Mouse (Mus musculus) hindbrain, embryonic 12.5 days (tissue): Measurements from ENCODE around the gene Ccdc73. TPM values are rescaled to one million over a fixed set of nuclear protein-coding genes. Genes with fewer than 3 reads are reported as not detected.
"Not testable (repeated sequence)": the region's sequence is repeated elsewhere in the genome, so short reads cannot be mapped to it uniquely, and the experiment has no call there.

Experiments
- ATAC-seq: fragments of 200-750 bp; cut with Nextera tagmentation; 2 replicates; pipeline ENCODE4 v1.8.0; 2017; ENCODE audit warnings: moderate TSS enrichment; ENCODE audit not compliant: low FRiP score
- H3K27ac ChIP-seq: fragments of 300-500 bp; sonication (generic); 2 replicates; pipeline ENCODE4 v1.5.1; 2016; ENCODE audit warnings: mild to moderate bottlenecking
- H3K27me3 ChIP-seq: fragments of 300-500 bp; sonication (generic); 2 replicates; pipeline ENCODE4 v1.6.1; 2016; ENCODE audit warnings: mild to moderate bottlenecking
- H3K36me3 ChIP-seq: fragments of 300-500 bp; sonication (generic); 2 replicates; pipeline ENCODE4 v1.6.1; 2016; ENCODE audit warnings: mild to moderate bottlenecking
- H3K4me1 ChIP-seq: fragments of 300-500 bp; sonication (generic); 2 replicates; pipeline ENCODE4 v1.6.1; 2016
- H3K4me2 ChIP-seq: fragments of 300-500 bp; sonication (generic); replicated peaks from 2 replicates; pipeline ENCODE4 v1.6.1; 2016; ENCODE audit warnings: mild to moderate bottlenecking
- H3K4me3 ChIP-seq: fragments of 300-500 bp; sonication (generic); 2 replicates; pipeline ENCODE4 v1.5.1; 2016; ENCODE audit warnings: mild to moderate bottlenecking
- H3K9ac ChIP-seq: fragments of 300-500 bp; sonication (generic); 2 replicates; pipeline ENCODE4 v1.6.1; 2016; ENCODE audit warnings: mild to moderate bottlenecking, moderate library complexity
- H3K9me3 ChIP-seq: fragments of 300-500 bp; sonication (generic); replicated peaks from 2 replicates; pipeline ENCODE4 v1.6.1; 2016; ENCODE audit warnings: mild to moderate bottlenecking
- WGBS: fragments of 180-500 bp; shearing (Covaris S2); methylation state at CpG from one replicate; pipeline ENCODE4 v1.1.7; 2016; 5-methylcytosine and 5-hydroxymethylcytosine counted together
- polyA plus RNA-seq: library from polyadenylated mRNA; unstranded; fragments of >200 nt; fragmentation: Nextera tagmentation; extraction: Ambion mirVana; gene quantifications from 2 replicates; pipeline ENCODE4 v1.2.1, GENCODE M21; 2016

Ccdc73 gene
- polyA plus RNA-seq, 1 experiment from 2014 or later = 7.9 TPM

- Histone ChIP-seq H3K4me1 (peaks cover 11% of the 10 kb centered on the region), H3K4me2 (no peak overlapping the region), H3K9ac (no peak overlapping the region), H3K36me3 (no peaks in the 10 kb centered on the region), H3K9me3 (no peaks in the 10 kb centered on the region), H3K4me3 (no peak overlapping the region), H3K27me3 (no peaks in the 10 kb centered on the region), H3K27ac (no peak overlapping the region)
- no peak for ATAC-seq
- 95% methylated on average over 1 of the region's 1 CpGs for WGBS
Observed at GRCm38 (mm10) chr2:105019457-105019856, 151.9 kb downstream of the Ccdc73 start.

DNA sequence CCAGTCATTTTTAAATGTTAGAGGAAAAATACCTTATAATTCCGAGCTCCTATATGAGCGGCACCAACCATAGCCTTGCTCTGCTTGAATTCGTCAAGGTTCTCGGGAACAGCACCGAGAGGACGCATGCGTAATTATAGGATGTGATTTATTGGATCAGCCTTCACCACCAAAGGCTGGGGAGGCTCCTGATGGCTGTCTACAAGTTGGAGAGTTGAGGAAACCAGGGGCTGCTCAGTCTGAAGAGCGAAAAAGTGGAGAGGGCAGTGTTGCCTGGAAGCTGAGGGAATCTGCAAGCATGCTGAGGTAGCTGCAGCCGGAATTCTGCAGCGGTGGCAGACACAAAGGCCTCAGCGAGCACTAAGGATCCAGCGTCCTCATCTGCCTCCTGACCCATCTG, 153.7 kb downstream of the Ccdc73 start:
- ATAC-seq = no peak

DNA sequence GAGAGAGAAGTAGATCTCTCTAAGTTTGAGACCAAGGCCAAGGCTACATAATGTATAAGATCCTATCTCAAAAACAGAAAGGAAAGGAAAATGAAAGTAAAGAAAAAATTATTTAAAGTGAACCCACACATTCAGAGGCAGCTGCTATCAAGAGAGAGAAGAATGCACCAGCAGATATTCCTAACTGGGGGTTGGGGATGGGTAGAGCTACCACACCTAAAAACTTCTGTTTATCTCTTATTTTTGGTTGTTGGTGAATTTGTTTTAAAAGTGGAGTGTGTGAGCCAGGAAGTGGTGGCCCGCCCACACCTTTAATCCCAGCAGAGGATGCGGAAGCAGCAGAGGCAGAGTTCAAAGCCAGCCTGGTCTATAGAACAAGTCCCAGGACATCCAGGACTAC, 154.2 kb downstream of the Ccdc73 start:
- H3K9ac ChIP-seq = no peak overlapping the region
- no peak overlapping the region for H3K4me3 ChIP-seq
- H3K27me3 ChIP-seq = no peaks in the 10 kb centered on the region
- no peak for ATAC-seq
- peaks cover 5% of the 10 kb centered on the region for H3K4me1 ChIP-seq
- H3K9me3 ChIP-seq = no peaks in the 10 kb centered on the region
- WGBS = 94% methylated on average over 2 of the region's 2 CpGs
- no peak overlapping the region for H3K4me2 ChIP-seq
- H3K27ac ChIP-seq = no peak overlapping the region
- no peaks in the 10 kb centered on the region for H3K36me3 ChIP-seq

More for the DNA sequence above, 153.7 kb downstream of the Ccdc73 start:
- H3K36me3 ChIP-seq = no peaks in the 10 kb centered on the region
- H3K27me3 ChIP-seq = no peaks in the 10 kb centered on the region
- peaks cover 5% of the 10 kb centered on the region for H3K4me1 ChIP-seq
- no peak overlapping the region for H3K9ac ChIP-seq
- no peak overlapping the region for H3K4me2 ChIP-seq
- WGBS = 77% methylated on average over 11 of the region's 12 CpGs
- H3K27ac ChIP-seq = no peak overlapping the region
- H3K9me3 ChIP-seq = no peaks in the 10 kb centered on the region
- no peak overlapping the region for H3K4me3 ChIP-seq

- WGBS = 81% methylated on average over 6 of the region's 6 CpGs
- H3K4me2 ChIP-seq = no peak overlapping the region
- H3K27ac ChIP-seq = no peak overlapping the region
- H3K9me3 ChIP-seq = no peaks in the 10 kb centered on the region
- H3K9ac ChIP-seq = no peak overlapping the region
- no peak for ATAC-seq
- no peaks in the 10 kb centered on the region for H3K36me3 ChIP-seq
- H3K27me3 ChIP-seq = no peaks in the 10 kb centered on the region
- H3K4me1 ChIP-seq = no peaks in the 10 kb centered on the region
- H3K4me3 ChIP-seq = no peak overlapping the region
Observed at GRCm38 (mm10) chr2:105023031-105023615, 155.5 kb downstream of the Ccdc73 start.

- Histone ChIP-seq H3K27ac (no peak overlapping the region), H3K4me1 (no peaks in the 10 kb centered on the region), H3K27me3 (no peaks in the 10 kb centered on the region), H3K36me3 (no peaks in the 10 kb centered on the region), H3K4me3 (no peak overlapping the region), H3K9me3 (no peaks in the 10 kb centered on the region), H3K9ac (no peak overlapping the region), H3K4me2 (no peak overlapping the region)
- 75% methylated on average over 4 of the region's 4 CpGs for WGBS
- no peak for ATAC-seq
Observed at GRCm38 (mm10) chr2:105023815-105024214, 156.2 kb downstream of the Ccdc73 start.

- 80% methylated on average over 12 of the region's 12 CpGs for WGBS
- not testable (repeated sequence) for H3K36me3 ChIP-seq
Observed at GRCm38 (mm10) chr2:105025610-105026009, 158.0 kb downstream of the Ccdc73 start.

GRCm38 (mm10) chr2:105026950-105027695, 159.5 kb downstream of the Ccdc73 start:
- 77% methylated on average over 22 of the region's 22 CpGs for WGBS
- Histone ChIP-seq H3K36me3 (no peaks in the 10 kb centered on the region), H3K27me3 (no peaks in the 10 kb centered on the region), H3K27ac (no peak overlapping the region), H3K4me3 (no peak overlapping the region), H3K9ac (no peak overlapping the region), H3K9me3 (no peaks in the 10 kb centered on the region), H3K4me1 (no peaks in the 10 kb centered on the region), H3K4me2 (no peak overlapping the region)
- ATAC-seq = no peak

More at GRCm38 (mm10) chr2:105025610-105026009, 158.0 kb downstream of the Ccdc73 start:
- not testable (repeated sequence) for H3K4me2 ChIP-seq, H3K9me3 ChIP-seq, ATAC-seq, H3K27me3 ChIP-seq, H3K4me3 ChIP-seq, H3K4me1 ChIP-seq, H3K9ac ChIP-seq, H3K27ac ChIP-seq

DNA sequence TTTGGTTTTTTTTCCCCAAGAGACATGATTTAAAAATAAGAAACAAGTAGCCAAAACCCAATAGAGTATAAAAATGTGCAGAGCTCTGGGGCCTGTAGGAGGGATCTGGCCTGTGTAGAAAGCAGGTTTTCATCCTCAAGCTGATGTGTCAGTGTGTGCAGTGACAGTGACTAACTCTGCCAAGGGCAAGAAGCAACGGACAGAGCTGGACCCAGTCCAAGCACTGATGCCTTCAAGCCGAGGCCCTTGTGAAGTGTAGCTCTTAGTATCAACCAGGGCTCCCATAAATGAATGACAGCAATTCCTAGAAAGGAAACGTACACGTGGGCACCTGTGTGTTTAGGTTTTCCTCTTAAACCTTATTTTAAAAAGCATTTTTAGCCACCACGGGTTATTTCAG, 161.2 kb downstream of the Ccdc73 start:
- Histone ChIP-seq H3K4me3 (no peak overlapping the region), H3K9me3 (no peaks in the 10 kb centered on the region), H3K27me3 (no peaks in the 10 kb centered on the region), H3K27ac (no peak overlapping the region), H3K4me2 (no peak overlapping the region), H3K36me3 (no peaks in the 10 kb centered on the region), H3K4me1 (no peaks in the 10 kb centered on the region), H3K9ac (no peak overlapping the region)
- 86% methylated on average over 5 of the region's 5 CpGs for WGBS
- no peak for ATAC-seq

DNA sequence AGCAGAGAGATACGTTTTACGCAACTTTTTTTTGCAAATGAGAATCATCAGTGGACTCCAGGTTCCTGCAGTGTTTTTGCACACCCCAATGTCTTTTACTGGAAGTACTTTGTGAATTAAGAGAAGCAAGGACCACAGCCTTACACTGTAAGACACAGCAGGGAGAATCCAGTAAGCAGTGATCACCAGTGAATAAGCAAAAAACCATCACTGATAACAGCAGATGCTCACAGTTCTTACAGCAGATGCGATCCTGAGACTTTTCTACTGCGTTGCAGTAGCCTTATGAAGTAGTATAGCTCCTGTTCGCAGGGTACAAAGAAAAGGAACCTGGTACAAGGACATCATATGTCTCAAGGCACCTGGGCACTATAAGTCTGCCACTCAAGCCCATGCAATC, 162.9 kb downstream of the Ccdc73 start:
- ATAC-seq = no peak
- Histone ChIP-seq H3K4me3 (no peak overlapping the region), H3K9ac (no peak overlapping the region), H3K27me3 (no peaks in the 10 kb centered on the region), H3K4me2 (no peak overlapping the region), H3K9me3 (no peaks in the 10 kb centered on the region), H3K27ac (no peak overlapping the region), H3K4me1 (no peaks in the 10 kb centered on the region), H3K36me3 (no peaks in the 10 kb centered on the region)
- WGBS = 92% methylated on average over 5 of the region's 5 CpGs

DNA sequence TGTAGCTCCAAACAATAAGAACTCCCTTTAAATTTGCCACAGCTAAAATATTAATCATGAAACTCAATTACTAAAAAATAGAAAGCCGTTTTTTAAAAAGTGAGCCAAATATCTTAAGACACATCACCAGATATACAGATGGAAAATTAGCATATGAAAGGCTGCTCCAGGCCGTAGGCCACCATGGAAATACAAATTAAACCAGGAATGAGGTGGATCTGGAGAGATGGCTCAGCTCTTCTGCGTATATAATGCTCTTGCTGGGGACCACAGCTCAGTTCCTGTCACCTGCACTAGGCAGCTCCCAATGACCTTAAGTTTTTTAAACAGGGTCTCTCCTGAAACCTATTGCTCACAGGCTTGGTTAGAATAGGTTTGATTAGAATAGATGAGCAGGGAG, 166.5 kb downstream of the Ccdc73 start:
- Histone ChIP-seq H3K9ac (no peak overlapping the region), H3K27ac (no peak overlapping the region), H3K27me3 (no peaks in the 10 kb centered on the region), H3K9me3 (no peaks in the 10 kb centered on the region), H3K4me1 (no peaks in the 10 kb centered on the region), H3K36me3 (no peaks in the 10 kb centered on the region), H3K4me3 (no peak overlapping the region), H3K4me2 (no peak overlapping the region)
- ATAC-seq = no peak
- 58% methylated on average over 3 of the region's 3 CpGs for WGBS

DNA sequence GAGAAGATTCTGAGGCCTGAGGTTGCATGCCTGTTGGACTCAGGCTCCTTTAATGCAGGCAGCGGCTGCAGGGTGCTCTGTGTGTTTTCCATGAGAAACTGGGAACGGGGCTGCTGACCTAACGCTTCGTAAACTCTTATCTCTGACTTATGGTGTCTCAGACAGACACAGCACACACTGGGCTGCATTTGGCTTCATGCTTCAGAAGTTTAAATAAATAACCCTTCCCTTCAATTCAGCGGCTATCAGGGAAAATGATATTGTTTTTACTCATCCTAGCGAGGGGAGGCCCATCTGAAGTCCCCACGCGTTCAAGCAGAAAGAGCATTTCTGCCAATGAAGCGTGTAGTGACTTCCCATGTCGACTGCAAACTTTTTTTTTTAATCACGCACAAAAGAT, 168.4 kb downstream of the Ccdc73 start:
- no peak for ATAC-seq
- Histone ChIP-seq H3K36me3 (no peaks in the 10 kb centered on the region), H3K4me2 (no peak overlapping the region), H3K27ac (no peak overlapping the region), H3K9me3 (no peaks in the 10 kb centered on the region), H3K27me3 (no peaks in the 10 kb centered on the region), H3K4me1 (no peaks in the 10 kb centered on the region), H3K4me3 (no peak overlapping the region), H3K9ac (no peak overlapping the region)
- 59% methylated on average over 11 of the region's 11 CpGs for WGBS

- Histone ChIP-seq H3K4me1 (no peaks in the 10 kb centered on the region), H3K4me3 (no peak overlapping the region), H3K27me3 (no peaks in the 10 kb centered on the region), H3K36me3 (no peaks in the 10 kb centered on the region), H3K27ac (no peak overlapping the region), H3K4me2 (no peak overlapping the region), H3K9ac (no peak overlapping the region), H3K9me3 (no peaks in the 10 kb centered on the region)
- ATAC-seq = no peak
- WGBS = 81% methylated on average over 11 of the region's 11 CpGs
Observed at GRCm38 (mm10) chr2:105036401-105037070, 168.9 kb downstream of the Ccdc73 start.
